Mouse (Mus musculus) limb, embryonic 14.5 days (tissue): Measurements from ENCODE around the gene Atp5k. TPM values are rescaled to one million over a fixed set of nuclear protein-coding genes. Genes with fewer than 3 reads are reported as not detected.

Experiments
- ATAC-seq: fragments of 200-750 bp; cut with Nextera tagmentation; 2 replicates; pipeline ENCODE4 v1.8.0; 2017; ENCODE audit warnings: low read depth, moderate number of reproducible peaks, moderate TSS enrichment; ENCODE audit not compliant: low FRiP score
- DNase-seq: peaks from one replicate; pipeline ENCODE4 v3.0.0-alpha.2; 2015; ENCODE audit warnings: low spot score
- H3K27ac ChIP-seq: fragments of 300-500 bp; sonication (generic); replicated peaks from 2 replicates; pipeline ENCODE4 v1.5.1; 2014; ENCODE audit warnings: low read depth, mild to moderate bottlenecking, low read length, moderate library complexity, mixed read lengths
- H3K27me3 ChIP-seq: fragments of 300-500 bp; sonication (generic); 2 replicates; pipeline ENCODE4 v1.6.1; 2014; ENCODE audit warnings: low read length, mixed read lengths; ENCODE audit not compliant: control insufficient read depth, insufficient read depth
- H3K36me3 ChIP-seq: fragments of 300-500 bp; sonication (generic); 2 replicates; pipeline ENCODE4 v1.6.1; 2014; ENCODE audit warnings: mild to moderate bottlenecking, low read length, moderate library complexity, mixed read lengths; ENCODE audit not compliant: control insufficient read depth, insufficient read depth
- H3K4me1 ChIP-seq: fragments of 300-500 bp; sonication (generic); 2 replicates; pipeline ENCODE4 v1.6.1; 2014; ENCODE audit warnings: antibody characterized with exemption, low read length, mixed read lengths; ENCODE audit not compliant: control insufficient read depth, insufficient read depth
- H3K4me2 ChIP-seq: fragments of 300-500 bp; sonication (generic); replicated peaks from 2 replicates; pipeline ENCODE4 v1.6.1; 2014; ENCODE audit warnings: low read depth, mild to moderate bottlenecking, low read length, moderate library complexity; ENCODE audit not compliant: severe bottlenecking
- H3K4me3 ChIP-seq: fragments of 300-500 bp; sonication (generic); replicated peaks from 2 replicates; pipeline ENCODE4 v1.5.1; 2014; ENCODE audit warnings: low read length
- H3K9ac ChIP-seq: fragments of 300-500 bp; sonication (generic); 2 replicates; pipeline ENCODE4 v1.6.1; 2014; ENCODE audit warnings: mild to moderate bottlenecking, low read depth, low read length, moderate library complexity; ENCODE audit not compliant: severe bottlenecking
- H3K9me3 ChIP-seq: fragments of 300-500 bp; sonication (generic); 2 replicates; pipeline ENCODE4 v1.6.1; 2016; ENCODE audit warnings: low read length; ENCODE audit not compliant: control insufficient read depth
- POLR2A ChIP-seq: fragments of 200-500 bp; IDR thresholded peaks from 2 replicates; pipeline ENCODE4 v1.8.0; 2012; ENCODE audit warnings: inconsistent platforms, mild to moderate bottlenecking, moderate library complexity, borderline replicate concordance; ENCODE audit not compliant: insufficient read depth, insufficient read length; ENCODE audit errors: extremely low read depth
- WGBS: fragments of 180-500 bp; shearing (Covaris S2); extraction: QIAGEN DNeasy Blood & Tissue Kit; methylation state at CpG from one replicate; pipeline ENCODE4 v1.1.7; 2014; 5-methylcytosine and 5-hydroxymethylcytosine counted together
- polyA plus RNA-seq, 2 experiments: library from polyadenylated mRNA; depleted of rRNA in 1 of 2; stranded (reverse) in 1 of 2; unstranded in 1 of 2; fragments of >200 nt; fragmentation: Nextera tagmentation in 1 of 2; extraction: Ambion mirVana in 1 of 2; gene quantifications; 2 replicates each; pipeline versions ENCODE4 v1.2.1 to v1.2.3; 2012 to 2014

The Atp5k gene
- polyA plus RNA-seq, 2 experiments: 174 to 423 TPM

DNA sequence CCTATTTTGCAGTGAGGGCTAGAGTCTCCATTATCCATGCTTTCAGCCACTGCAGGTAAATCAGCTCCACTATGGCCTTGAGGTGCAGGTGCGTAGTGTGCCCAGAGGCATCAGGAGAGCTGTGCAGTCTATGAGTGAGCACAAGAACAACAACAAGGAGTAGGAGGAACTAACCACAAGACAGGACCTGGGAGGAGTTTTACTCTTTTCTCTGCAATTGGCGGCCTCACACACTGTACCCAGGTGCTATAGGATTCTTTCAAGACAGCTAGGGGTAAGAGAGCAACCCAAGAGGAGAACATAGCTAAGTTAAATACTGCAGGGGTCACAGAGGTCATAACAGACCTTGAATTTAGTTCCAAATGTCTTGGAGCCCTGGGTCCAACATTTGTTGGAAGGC is 24.5 kb upstream of the Atp5k start:
- 74% methylated on average over 2 of the region's 2 CpGs for WGBS
- H3K4me1 ChIP-seq: peaks cover 15% of the 10 kb centered on the region
- H3K9me3 ChIP-seq: no peaks in the 10 kb centered on the region
- TF ChIP-seq POLR2A: no peak
- no peak overlapping the region for H3K9ac ChIP-seq
- ATAC-seq (no peak), DNase-seq (no peak)
- H3K36me3 ChIP-seq: no peaks in the 10 kb centered on the region
- no peaks in the 10 kb centered on the region for H3K27me3 ChIP-seq
- H3K4me2 ChIP-seq: no peak overlapping the region
- H3K4me3 ChIP-seq: no peak overlapping the region
- no peak overlapping the region for H3K27ac ChIP-seq

DNA sequence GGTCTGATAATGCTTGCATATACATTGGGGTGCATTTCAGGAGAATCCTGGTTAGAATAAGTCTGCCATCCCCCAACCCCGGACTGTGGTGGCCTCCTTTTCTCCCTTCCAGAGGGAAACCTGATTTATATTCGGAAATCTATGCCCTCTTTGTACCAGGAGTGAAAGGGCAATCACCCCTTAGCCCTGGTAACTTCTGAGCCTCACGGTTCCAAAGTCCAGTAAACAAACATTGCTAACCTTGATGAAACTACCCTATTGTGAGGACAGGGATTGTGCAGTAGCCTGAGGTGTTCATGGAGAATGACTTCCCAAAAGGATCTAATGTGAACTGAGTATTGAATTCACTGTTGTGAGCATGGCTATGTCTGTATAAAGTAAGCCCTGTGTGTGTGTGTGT is 19.8 kb upstream of the Atp5k start:
- H3K27me3 ChIP-seq: no peaks in the 10 kb centered on the region
- no peak overlapping the region for H3K4me3 ChIP-seq
- ATAC-seq: no peak
- no peak overlapping the region for H3K4me2 ChIP-seq
- WGBS: 64% methylated on average over 3 of the region's 3 CpGs
- no peak for TF ChIP-seq POLR2A
- H3K27ac ChIP-seq: no peak overlapping the region
- no peaks in the 10 kb centered on the region for H3K9me3 ChIP-seq
- DNase-seq: no peak
- no peaks in the 10 kb centered on the region for H3K36me3 ChIP-seq
- peaks cover 3% of the 10 kb centered on the region; the same call in 1 of the 2 replicates for H3K4me1 ChIP-seq
- H3K9ac ChIP-seq: no peak overlapping the region

DNA sequence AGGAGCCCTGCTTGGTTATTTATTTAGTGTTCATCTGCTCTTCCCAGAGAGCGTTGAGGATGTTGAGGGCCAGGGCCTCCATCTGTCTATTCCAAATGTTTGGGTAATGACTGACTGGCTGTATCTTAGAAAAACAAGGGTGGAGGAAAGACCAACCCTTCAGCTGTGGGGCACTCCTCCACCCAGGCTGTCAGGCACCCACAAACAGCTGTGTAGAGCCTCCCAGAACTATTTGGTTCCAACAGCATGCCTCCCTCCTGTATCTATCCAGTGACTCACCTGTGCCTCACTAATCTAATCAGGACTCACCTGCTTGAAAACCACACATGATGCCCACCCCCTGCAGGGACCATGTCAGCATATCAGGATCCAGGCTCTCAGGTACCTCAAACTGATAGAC is 18.2 kb upstream of the Atp5k start:
- H3K27ac ChIP-seq: no peak overlapping the region
- ATAC-seq (no peak), DNase-seq (no peak)
- H3K9ac ChIP-seq: no peak overlapping the region
- H3K4me1 ChIP-seq: peaks cover 4% of the 10 kb centered on the region; the same call in 1 of the 2 replicates
- WGBS: 92% methylated on average over 1 of the region's 1 CpGs
- no peak for TF ChIP-seq POLR2A
- H3K27me3 ChIP-seq: no peaks in the 10 kb centered on the region
- H3K36me3 ChIP-seq: no peaks in the 10 kb centered on the region
- H3K9me3 ChIP-seq: no peaks in the 10 kb centered on the region
- H3K4me3 ChIP-seq: no peak overlapping the region
- no peak overlapping the region for H3K4me2 ChIP-seq

- H3K4me2 ChIP-seq: no peak overlapping the region
- 75% methylated on average over 1 of the region's 1 CpGs for WGBS
- TF ChIP-seq POLR2A: no peak
- no peak overlapping the region for H3K4me3 ChIP-seq
- ATAC-seq (no peak), DNase-seq (no peak)
- no peak overlapping the region for H3K27ac ChIP-seq
- H3K36me3 ChIP-seq: no peaks in the 10 kb centered on the region
- H3K4me1 ChIP-seq: peaks cover 4% of the 10 kb centered on the region; the same call in 1 of the 2 replicates
- no peaks in the 10 kb centered on the region for H3K9me3 ChIP-seq
- H3K27me3 ChIP-seq: no peaks in the 10 kb centered on the region
- H3K9ac ChIP-seq: no peak overlapping the region
Observed at GRCm38 (mm10) chr5:108451611-108452010, 17.4 kb upstream of the Atp5k start.

GRCm38 (mm10) chr5:108450837-108451540 is 16.7 kb upstream of the Atp5k start:
- no peaks in the 10 kb centered on the region for H3K36me3 ChIP-seq
- DNase-seq (no peak), ATAC-seq (no peak)
- peaks cover 4% of the 10 kb centered on the region; the same call in 1 of the 2 replicates for H3K4me1 ChIP-seq
- H3K27ac ChIP-seq: no peak overlapping the region
- H3K27me3 ChIP-seq: no peaks in the 10 kb centered on the region
- H3K4me2 ChIP-seq: no peak overlapping the region
- H3K4me3 ChIP-seq: no peak overlapping the region
- 75% methylated on average over 8 of the region's 8 CpGs for WGBS
- no peaks in the 10 kb centered on the region for H3K9me3 ChIP-seq
- TF ChIP-seq POLR2A: no peak
- no peak overlapping the region for H3K9ac ChIP-seq
